Mouse (Mus musculus) MEL (cell line): Measurements from ENCODE around the gene Taf1c. TPM values are rescaled to one million over a fixed set of nuclear protein-coding genes. Genes with fewer than 3 reads are reported as not detected.
A peak's percentile ranks its signal among the peaks of the same experiment; 100 is the strongest.

Source experiments
- DNase-seq: peaks from one replicate; pipeline ENCODE4 v3.0.0; 2011; ENCODE audit warnings: low read depth, low spot score
- H3K27ac ChIP-seq: 2 replicates; pipeline ENCODE4 v1.5.1; 2012; ENCODE audit warnings: low read depth, mild to moderate bottlenecking, control low read depth, low read length, moderate library complexity; ENCODE audit not compliant: control insufficient read depth
- H3K27me3 ChIP-seq, 2 experiments: fragments of 150-350 bp in 1 of 2; sonication (generic) in 1 of 2; 2 replicates each; pipeline ENCODE4 v1.6.1; 2012; ENCODE audit warnings: low read length in 2 of 2, mild to moderate bottlenecking in 2 of 2, improper control_type of control experiment in 1 of 2, moderate library complexity in 1 of 2; ENCODE audit not compliant: insufficient read depth in 2 of 2, control insufficient read depth in 1 of 2
- H3K36me3 ChIP-seq, 2 experiments: 2 replicates each; pipeline ENCODE4 v1.6.1; 2012 to 2014; ENCODE audit warnings: low read length in 2 of 2, improper control_type of control experiment in 1 of 2, inconsistent platforms in 1 of 2, mild to moderate bottlenecking in 1 of 2; ENCODE audit not compliant: insufficient read depth in 2 of 2, control insufficient read depth in 1 of 2
- H3K4me1 ChIP-seq, 2 experiments: fragments of 150-350 bp in 1 of 2; sonication (generic) in 1 of 2; 2 replicates each; pipeline ENCODE4 v1.6.1; 2012; ENCODE audit warnings: low read length in 2 of 2, improper control_type of control experiment in 1 of 2, mild to moderate bottlenecking in 1 of 2; ENCODE audit not compliant: insufficient read depth in 2 of 2, control insufficient read depth in 1 of 2
- H3K4me3 ChIP-seq, 2 experiments: fragments of 150-350 bp in 1 of 2; sonication (generic) in 1 of 2; 2 replicates each; pipeline ENCODE4 v1.5.1; 2012; ENCODE audit warnings: low read depth in 2 of 2, low read length in 2 of 2, mild to moderate bottlenecking in 2 of 2, moderate library complexity in 2 of 2, control low read depth in 1 of 2, improper control_type of control experiment in 1 of 2; ENCODE audit not compliant: control insufficient read depth in 1 of 2, insufficient read depth in 1 of 2
- H3K79me2 ChIP-seq: 2 replicates; pipeline ENCODE4 v1.6.1; 2012; ENCODE audit warnings: mild to moderate bottlenecking, low read length, moderate library complexity; ENCODE audit not compliant: control insufficient read depth, poor library complexity, insufficient read depth
- H3K9ac ChIP-seq: 2 replicates; pipeline ENCODE4 v1.6.1; 2012; ENCODE audit warnings: low read depth, mild to moderate bottlenecking, control low read depth, low read length, moderate library complexity; ENCODE audit not compliant: control insufficient read depth, poor library complexity, severe bottlenecking
- H3K9me3 ChIP-seq: fragments of 150-350 bp; sonication (generic); replicated peaks from 2 replicates; pipeline ENCODE4 v1.6.1; 2012; ENCODE audit warnings: mild to moderate bottlenecking, low read length, improper control_type of control experiment, moderate library complexity; ENCODE audit not compliant: insufficient read depth
- BHLHE40 ChIP-seq: IDR thresholded peaks from 2 replicates; pipeline ENCODE4 v1.6.1; 2012; ENCODE audit warnings: low read depth, mild to moderate bottlenecking, inconsistent platforms, low read length, improper control_type of control experiment, borderline replicate concordance
- CHD2 ChIP-seq: IDR thresholded peaks from 2 replicates; pipeline ENCODE4 v1.6.1; 2011; ENCODE audit warnings: low read length, improper control_type of control experiment
- CTCF ChIP-seq, 3 experiments: IDR thresholded peaks in 2 of 3; conservative IDR thresholded peaks in 1 of 3; 2 replicates each; pipeline ENCODE4 v1.5.1; 2011 to 2012; ENCODE audit warnings: low read length in 3 of 3, low read depth in 2 of 3, mild to moderate bottlenecking in 2 of 3, improper control_type of control experiment in 1 of 3, inconsistent platforms in 1 of 3, mixed read lengths in 1 of 3, moderate library complexity in 1 of 3; ENCODE audit not compliant: control insufficient read depth in 1 of 3, insufficient read depth in 1 of 3, poor library complexity in 1 of 3, severe bottlenecking in 1 of 3
- EP300 ChIP-seq, 2 experiments: IDR thresholded peaks; 2 replicates each; pipeline ENCODE4 v1.6.1; 2011; ENCODE audit warnings: improper control_type of control experiment in 2 of 2, low read length in 2 of 2, low read depth in 1 of 2, mild to moderate bottlenecking in 1 of 2
- ETS1 ChIP-seq: IDR thresholded peaks from 2 replicates; pipeline ENCODE4 v1.6.1; 2012; ENCODE audit warnings: low read depth, mild to moderate bottlenecking, inconsistent platforms, low read length, improper control_type of control experiment, moderate library complexity
- GABPA ChIP-seq: IDR thresholded peaks from 2 replicates; pipeline ENCODE4 v1.6.1; 2012; ENCODE audit warnings: low read depth, mild to moderate bottlenecking, inconsistent platforms, low read length, improper control_type of control experiment, moderate library complexity
- GATA1 ChIP-seq: IDR thresholded peaks from 2 replicates; pipeline ENCODE4 v1.6.1; 2011; ENCODE audit warnings: low read depth, low read length, improper control_type of control experiment
- HCFC1 ChIP-seq: IDR thresholded peaks from 2 replicates; pipeline ENCODE4 v1.6.1; 2012; ENCODE audit warnings: low read depth, mild to moderate bottlenecking, inconsistent platforms, low read length, improper control_type of control experiment, moderate library complexity
- JUND ChIP-seq: IDR thresholded peaks from 2 replicates; pipeline ENCODE4 v1.6.1; 2011; ENCODE audit warnings: low read depth, mild to moderate bottlenecking, improper control_type of control experiment, low read length
- KAT2A ChIP-seq: conservative IDR thresholded peaks from 2 replicates; pipeline ENCODE4 v1.6.1; 2012; ENCODE audit warnings: low read depth, low read length, improper control_type of control experiment, inconsistent platforms
- MAFK ChIP-seq: IDR thresholded peaks from 2 replicates; pipeline ENCODE4 v1.6.1; 2011; ENCODE audit warnings: low read depth, mild to moderate bottlenecking, low read length, improper control_type of control experiment, borderline replicate concordance
- MAZ ChIP-seq: IDR thresholded peaks from 2 replicates; pipeline ENCODE4 v1.6.1; 2012; ENCODE audit warnings: low read depth, mild to moderate bottlenecking, inconsistent platforms, low read length, improper control_type of control experiment
- MEF2A ChIP-seq: IDR thresholded peaks from 2 replicates; pipeline ENCODE4 v1.6.1; 2014; ENCODE audit warnings: low read depth, mild to moderate bottlenecking, inconsistent platforms, low read length, improper control_type of control experiment; ENCODE audit not compliant: poor library complexity, insufficient replicate concordance, severe bottlenecking; ENCODE audit errors: extremely low read depth
- MXI1 ChIP-seq: IDR thresholded peaks from 2 replicates; pipeline ENCODE4 v1.6.1; 2011; ENCODE audit warnings: mild to moderate bottlenecking, low read depth, low read length, improper control_type of control experiment
- MYC ChIP-seq: IDR thresholded peaks from 2 replicates; pipeline ENCODE4 v1.6.1; 2011; ENCODE audit warnings: low read depth, mild to moderate bottlenecking, low read length, improper control_type of control experiment, moderate library complexity
- NELFE ChIP-seq: IDR thresholded peaks from 2 replicates; pipeline ENCODE4 v1.6.1; 2011; ENCODE audit warnings: low read depth, low read length, improper control_type of control experiment
- POLR2A ChIP-seq, 2 experiments: IDR thresholded peaks; 2 replicates each; pipeline ENCODE4 v1.6.1; 2011 to 2012; ENCODE audit warnings: low read length in 2 of 2, mild to moderate bottlenecking in 2 of 2, control low read depth in 1 of 2, improper control_type of control experiment in 1 of 2, low read depth in 1 of 2, moderate library complexity in 1 of 2; ENCODE audit not compliant: control insufficient read depth in 1 of 2, insufficient read depth in 1 of 2, poor library complexity in 1 of 2
- POLR2AphosphoS5 ChIP-seq: IDR thresholded peaks from 2 replicates; pipeline ENCODE4 v1.6.1; 2012; ENCODE audit warnings: low read depth, borderline replicate concordance, mild to moderate bottlenecking, inconsistent platforms, low read length, moderate library complexity, mixed read lengths
- RCOR1 ChIP-seq: IDR thresholded peaks from 2 replicates; pipeline ENCODE4 v1.6.1; 2012; ENCODE audit warnings: low read depth, mild to moderate bottlenecking, inconsistent platforms, low read length, improper control_type of control experiment
- SIN3A ChIP-seq: IDR thresholded peaks from 2 replicates; pipeline ENCODE4 v1.6.1; 2012; ENCODE audit warnings: low read length, improper control_type of control experiment, inconsistent platforms
- SMC3 ChIP-seq: IDR thresholded peaks from 2 replicates; pipeline ENCODE4 v1.6.1; 2011; ENCODE audit warnings: low read depth, low read length, improper control_type of control experiment
- TAL1 ChIP-seq: IDR thresholded peaks from 2 replicates; pipeline ENCODE4 v1.6.1; 2012; ENCODE audit warnings: mild to moderate bottlenecking, inconsistent platforms, low read length, moderate library complexity, mixed read lengths
- TCF12 ChIP-seq: IDR thresholded peaks from 2 replicates; pipeline ENCODE4 v1.6.1; 2014; ENCODE audit warnings: low read depth, mild to moderate bottlenecking, inconsistent platforms, low read length, improper control_type of control experiment, moderate library complexity
- USF1 ChIP-seq: IDR thresholded peaks from 2 replicates; pipeline ENCODE4 v1.6.1; 2014; ENCODE audit warnings: low read depth, mild to moderate bottlenecking, inconsistent platforms, low read length, improper control_type of control experiment, moderate library complexity
- USF2 ChIP-seq, 2 experiments: IDR thresholded peaks; 2 replicates each; pipeline ENCODE4 v1.6.1; 2011 to 2012; ENCODE audit warnings: improper control_type of control experiment in 2 of 2, low read length in 2 of 2, borderline replicate concordance in 1 of 2, inconsistent platforms in 1 of 2, low read depth in 1 of 2, mild to moderate bottlenecking in 1 of 2; ENCODE audit not compliant: insufficient read depth in 1 of 2
- ZNF384 ChIP-seq: IDR thresholded peaks from 2 replicates; pipeline ENCODE4 v1.6.1; 2012; ENCODE audit warnings: low read depth, mild to moderate bottlenecking, inconsistent platforms, low read length, improper control_type of control experiment
- polyA plus RNA-seq, 2 experiments: library from polyadenylated mRNA; stranded (reverse) in 1 of 2; unstranded in 1 of 2; fragments of >175 nt in 1 of 2; fragments of >200 nt in 1 of 2; gene quantifications; 2 replicates each; pipeline versions ENCODE4 v1.2.1 to v1.2.4; 2012; ENCODE audit warnings: low replicate concordance in 2 of 2, low read depth in 1 of 2; ENCODE audit not compliant: insufficient read length in 2 of 2, insufficient read depth in 1 of 2, missing spikeins in 1 of 2
- total RNA-seq: library from RNA; depleted of rRNA; stranded (reverse); fragments of 300-350 nt; gene quantifications from 2 replicates; pipeline ENCODE4 v1.2.3, GENCODE M21; 2012

The Taf1c gene
- total and polyA plus RNA-seq, 3 experiments = 28.8 to 32.0 TPM; not detected in 1

DNA sequence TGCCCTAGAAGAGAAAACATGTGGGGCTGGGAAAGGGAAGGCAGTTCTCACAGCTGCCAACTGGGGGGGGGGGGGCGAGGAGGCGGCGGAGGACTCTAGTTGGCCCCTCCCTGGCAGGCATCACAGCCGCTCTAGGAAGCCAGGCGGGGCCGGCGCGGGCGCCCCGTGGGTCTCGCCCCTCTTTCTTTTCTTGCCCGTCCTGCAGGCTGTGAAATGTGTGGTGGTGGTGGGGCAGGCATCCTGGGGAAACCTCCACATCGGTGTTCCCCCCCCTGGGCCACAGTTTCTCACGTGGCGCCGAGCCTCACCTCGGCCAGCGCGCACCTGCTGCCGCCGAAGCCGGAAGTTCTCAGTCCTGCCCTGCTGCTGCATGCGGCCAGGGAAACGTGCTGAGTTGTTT lies 19.1 kb downstream of the Taf1c start:
- TF ChIP-seq POLR2A (IDR thresholded peaks at IDR 0.05; ENCODE audit: control insufficient read depth in 1 of 2, insufficient read depth in 1 of 2, low read depth in 1 of 2, low read length in 2 of 2, poor library complexity in 1 of 2) = no peak
- TF ChIP-seq MAZ = peak; percentile 49; the same call in 1 of the 2 replicates
- TF ChIP-seq SIN3A = 0 out of 2 replicates have a peak, but pooled peaks have one; percentile 18
- no peak overlapping the region for H3K27ac ChIP-seq

GRCm38 (mm10) chr8:119580441-119581161 lies 24.4 kb downstream of the Taf1c start:
- no peak overlapping the region; the same call in 1 of the 2 replicates for H3K27ac ChIP-seq
- peak; percentile 45 for DNase-seq
- peak overlapping the region; percentile 13 for H3K9ac ChIP-seq

More for the DNA sequence above, 19.1 kb downstream of the Taf1c start:
- Histone ChIP-seq H3K36me3 (peaks cover 0 to 5% of the 10 kb centered on the region in 2 experiments; a peak in 2 of 4 replicates), H3K79me2 (no peaks in the 10 kb centered on the region), H3K9ac (peak overlapping the region; percentile 67), H3K4me3 (peak overlapping the region; percentile 42 to 49), H3K27me3 (no peaks in the 10 kb centered on the region), H3K9me3 (no peaks in the 10 kb centered on the region), H3K4me1 (peaks cover 9 to 18% of the 10 kb centered on the region in 2 experiments)
- peak; percentile 41 for DNase-seq

GRCm38 (mm10) chr8:119579096-119579495 lies 25.9 kb downstream of the Taf1c start:
- no peak for DNase-seq
- H3K9ac ChIP-seq = no peak overlapping the region
- H3K4me1 ChIP-seq = peaks cover 13 to 14% of the 10 kb centered on the region in 2 experiments
- TF ChIP-seq SMC3 (no peak), SIN3A (no peak), CTCF (IDR thresholded peaks at IDR 0.05 in 2 of 3, conservative IDR thresholded peaks at IDR 0.05 in 1 of 3; ENCODE audit: control insufficient read depth in 1 of 3, insufficient read depth in 1 of 3, low read depth in 2 of 3, low read length in 3 of 3, poor library complexity in 1 of 3, severe bottlenecking in 1 of 3) (no peak), POLR2AphosphoS5 (no peak), USF2 (IDR thresholded peaks at IDR 0.05; ENCODE audit: borderline replicate concordance in 1 of 2, insufficient read depth in 1 of 2, low read depth in 1 of 2, low read length in 2 of 2) (no peak), NELFE (no peak), MYC (no peak), POLR2A (IDR thresholded peaks at IDR 0.05; ENCODE audit: control insufficient read depth in 1 of 2, insufficient read depth in 1 of 2, low read depth in 1 of 2, low read length in 2 of 2, poor library complexity in 1 of 2) (no peak), ETS1 (no peak), HCFC1 (no peak), MEF2A (no peak), GABPA (no peak), KAT2A (no peak), ZNF384 (no peak)

More at GRCm38 (mm10) chr8:119580441-119581161, 24.4 kb downstream of the Taf1c start:
- Histone ChIP-seq H3K4me3 (peak overlapping the region in 1 of 2 experiments; percentile 26; a peak in 1 of 4 replicates), H3K4me1 (peaks cover 15 to 17% of the 10 kb centered on the region in 2 experiments), H3K27me3 (no peaks in the 10 kb centered on the region), H3K36me3 (peaks cover 0 to 11% of the 10 kb centered on the region in 2 experiments; a peak in 2 of 4 replicates), H3K9me3 (no peaks in the 10 kb centered on the region), H3K79me2 (no peaks in the 10 kb centered on the region)
- peak; percentile 59; the same call in 1 of the 2 replicates for TF ChIP-seq RCOR1
- peak; percentile 79 for TF ChIP-seq ETS1
- peak; percentile 76 for TF ChIP-seq SIN3A
- peak; percentile 88 for TF ChIP-seq ZNF384
- TF ChIP-seq BHLHE40 = peak; percentile 33; the same call in 1 of the 2 replicates
- TF ChIP-seq GATA1 = peak; percentile 90
- TF ChIP-seq USF2 (IDR thresholded peaks at IDR 0.05; ENCODE audit: borderline replicate concordance in 1 of 2, insufficient read depth in 1 of 2, low read depth in 1 of 2, low read length in 2 of 2) = no peak
- TF ChIP-seq EP300 (IDR thresholded peaks at IDR 0.05; ENCODE audit: low read depth in 1 of 2, low read length in 2 of 2) = peak; percentile 77 to 87
- TF ChIP-seq JUND = no peak
- TF ChIP-seq MAZ = peak; percentile 70; the same call in 1 of the 2 replicates
- TF ChIP-seq HCFC1 = 0 out of 2 replicates have a peak, but pooled peaks have one; percentile 40
- 0 out of 2 replicates have a peak, but pooled peaks have one; percentile 14 for TF ChIP-seq TAL1
- TF ChIP-seq TCF12 = peak; percentile 90
- no peak for TF ChIP-seq USF1
- no peak for TF ChIP-seq SMC3
- no peak for TF ChIP-seq MYC
- no peak; the same call in 1 of the 2 replicates for TF ChIP-seq CHD2
- peak; percentile 64; the same call in 1 of the 2 replicates for TF ChIP-seq MAFK
- TF ChIP-seq MXI1 = no peak; the same call in 1 of the 2 replicates

More at GRCm38 (mm10) chr8:119579096-119579495, 25.9 kb downstream of the Taf1c start:
- Histone ChIP-seq H3K4me3 (no peak overlapping the region), H3K27me3 (no peaks in the 10 kb centered on the region), H3K9me3 (no peaks in the 10 kb centered on the region), H3K79me2 (peaks cover 7% of the 10 kb centered on the region), H3K36me3 (peaks cover 0 to 12% of the 10 kb centered on the region in 2 experiments; a peak in 2 of 4 replicates), H3K27ac (no peak overlapping the region)
